Mouse (Mus musculus): ENCODE data around the gene Mrpl22.

- no peak for TF ChIP-seq CTCF (IDR thresholded peaks at IDR 0.05; ENCODE audit: extremely low read depth, insufficient read depth, insufficient read length, insufficient replicate concordance)
- no peak for TF ChIP-seq POLR2A (IDR thresholded peaks at IDR 0.05; ENCODE audit: low read depth, low read length)
Observed at GRCm38 (mm10) chr11:58216823-58217222, 45.4 kb downstream of the Mrpl22 start.
